Mouse (Mus musculus): ENCODE measurements around the gene Agxt2.

Agxt2 gene

DNA sequence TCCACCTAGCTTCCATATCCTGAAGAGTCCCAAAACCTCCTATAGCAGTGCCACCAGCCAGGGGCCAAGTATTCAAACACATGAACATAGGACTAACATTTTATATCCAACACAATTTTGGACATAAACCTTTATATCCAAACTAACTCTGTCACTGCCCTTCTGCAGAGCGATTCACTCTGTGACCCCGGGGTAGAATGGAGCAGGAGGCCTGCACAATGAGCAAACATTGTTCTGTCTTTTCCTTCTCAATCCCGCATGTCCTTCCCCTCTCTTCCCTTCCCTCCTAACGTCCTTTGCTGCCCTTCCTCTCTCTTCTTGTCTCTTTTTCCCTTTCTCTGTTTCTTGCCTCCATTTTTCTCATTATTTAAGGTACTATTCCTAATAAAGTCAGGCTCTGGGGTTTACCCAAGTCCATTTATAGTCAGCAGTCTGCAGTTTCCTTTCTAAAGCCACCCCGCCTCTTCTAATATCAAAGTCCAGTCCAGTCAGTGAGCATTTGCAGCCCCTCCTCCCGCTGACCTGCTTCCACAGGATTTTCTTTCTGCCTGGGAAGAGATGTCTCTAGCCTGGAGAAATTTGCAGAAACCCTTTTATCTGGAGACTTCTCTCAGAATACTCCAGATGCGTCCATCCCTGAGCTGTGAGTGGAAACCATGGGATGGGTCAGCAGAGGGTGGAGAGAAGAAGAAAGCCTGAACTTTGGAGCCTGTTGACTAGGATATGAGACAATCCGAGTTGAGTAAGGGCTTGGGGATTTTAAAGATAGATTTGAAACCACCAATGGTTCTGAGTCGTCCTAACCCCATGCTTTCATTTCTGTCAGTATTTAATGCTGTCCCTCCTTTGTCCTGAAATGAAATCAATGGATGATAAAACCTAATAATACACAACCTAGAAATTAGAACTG is at the start of gene Agxt2:
TSS of gene Agxt2 (plus strand) at position 494 of the 910 bp plus-strand sequence.
- no peak for DNase-seq (ENCODE audit: low read depth)

DNA sequence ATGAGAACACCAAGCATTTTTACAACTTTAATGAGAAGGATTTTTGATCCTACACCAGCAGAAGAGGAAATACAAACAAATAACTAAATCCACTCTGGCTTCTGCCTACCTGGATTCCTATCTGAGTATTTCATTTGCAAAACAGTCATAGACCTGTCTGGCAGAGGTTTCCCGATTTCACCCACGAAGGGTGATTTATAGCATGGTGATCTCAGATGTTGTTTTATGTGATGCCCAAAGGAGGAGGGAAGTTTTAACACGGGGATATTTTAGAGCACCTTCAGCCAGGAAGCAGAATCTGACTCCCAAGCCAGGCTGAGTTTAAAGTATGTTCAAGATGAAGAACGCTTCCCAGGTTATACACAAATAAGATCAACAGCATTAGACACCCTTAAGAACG is 46.5 kb upstream of the Agxt2 start:
- no peak for DNase-seq (ENCODE audit: low read depth)

DNA sequence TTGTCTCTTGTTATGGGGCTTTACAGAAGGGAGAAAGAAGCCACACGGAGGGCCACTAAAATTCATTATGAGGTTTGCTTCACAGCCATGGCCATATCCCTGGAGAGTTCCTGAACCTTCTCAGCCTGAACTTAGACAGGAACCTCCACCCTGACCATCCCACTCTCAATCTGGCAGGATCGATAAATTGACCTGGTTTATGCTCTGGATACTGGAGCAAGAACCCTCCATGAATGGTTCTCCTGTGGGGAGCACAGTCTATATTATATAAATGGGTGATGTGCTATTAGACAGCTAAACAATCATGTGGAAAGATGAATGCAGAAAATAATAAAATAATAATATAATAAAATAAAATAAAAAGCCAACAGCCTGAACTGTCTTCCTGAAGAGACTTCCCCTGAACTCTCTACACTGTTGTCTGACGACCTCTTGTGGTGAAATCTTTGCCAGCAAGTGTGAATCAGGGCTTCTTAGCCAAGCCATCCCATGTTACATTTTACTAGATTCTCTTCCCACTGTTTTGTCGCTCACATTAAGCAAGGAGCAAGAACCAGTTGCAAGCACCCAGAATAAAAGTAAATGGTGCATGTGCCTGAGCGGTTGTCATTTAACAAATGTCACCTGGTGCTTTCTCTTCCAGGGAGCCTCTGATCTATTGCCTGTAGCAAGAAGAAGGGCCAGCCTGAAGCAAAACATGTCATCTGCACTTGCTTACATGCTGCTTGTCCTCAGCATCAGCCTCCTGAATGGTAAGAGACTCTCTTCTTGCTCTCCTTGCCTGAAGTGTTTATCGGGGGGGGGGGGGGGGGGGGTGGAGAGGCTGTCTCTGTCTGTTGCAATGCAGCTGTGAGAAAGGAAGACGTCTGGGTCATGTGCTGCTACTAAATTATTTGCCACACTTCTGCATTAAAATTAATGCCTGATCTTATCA is 44.5 kb upstream of the Agxt2 start:
- peak; percentile 1 for DNase-seq (ENCODE audit: low read depth)

DNA sequence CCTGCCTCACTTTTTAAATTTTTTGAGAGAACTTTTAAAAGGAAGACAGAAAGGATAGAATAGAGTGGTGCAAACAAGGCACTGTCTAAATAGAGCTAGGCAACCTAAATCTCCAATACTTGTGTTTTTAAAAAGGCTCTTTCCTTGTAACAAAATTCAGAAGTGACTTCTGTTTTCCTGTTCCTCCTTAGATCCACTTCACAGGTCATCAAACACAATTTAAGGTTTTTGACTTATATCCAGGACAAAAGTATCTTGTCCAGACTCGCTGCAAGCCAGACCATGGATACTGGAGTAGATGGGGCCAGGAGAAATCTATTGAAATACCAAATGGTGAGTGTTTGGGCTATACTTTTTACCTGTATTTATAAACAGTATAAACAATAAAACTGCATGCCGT is 33.3 kb upstream of the Agxt2 start, which contains the start of gene Gm21973:
TSS of gene Gm21973 (plus strand) at position 301 of the 400 bp plus-strand sequence.
- DNase-seq (ENCODE audit: low read depth) = no peak

DNA sequence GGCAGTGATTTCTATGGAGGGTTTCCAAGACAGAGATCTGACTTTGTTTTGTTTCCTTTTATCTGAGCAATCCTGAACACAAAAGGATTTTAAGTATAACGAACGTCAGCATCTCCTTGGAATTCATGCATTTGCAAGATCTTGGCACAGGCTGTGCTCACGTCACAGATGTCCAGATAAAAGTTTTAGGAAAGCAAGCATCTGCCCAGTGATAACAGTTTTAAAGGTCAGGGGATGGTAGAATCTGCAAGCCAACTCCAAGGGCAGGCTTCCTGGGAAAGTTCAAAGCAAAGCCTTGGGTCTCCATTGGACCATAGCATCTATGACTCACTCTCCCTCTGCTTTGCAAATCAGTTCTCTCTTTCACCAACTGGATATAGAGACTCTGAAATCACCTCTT is 27.7 kb upstream of the Agxt2 start:
- no peak for DNase-seq (ENCODE audit: low read depth)

DNA sequence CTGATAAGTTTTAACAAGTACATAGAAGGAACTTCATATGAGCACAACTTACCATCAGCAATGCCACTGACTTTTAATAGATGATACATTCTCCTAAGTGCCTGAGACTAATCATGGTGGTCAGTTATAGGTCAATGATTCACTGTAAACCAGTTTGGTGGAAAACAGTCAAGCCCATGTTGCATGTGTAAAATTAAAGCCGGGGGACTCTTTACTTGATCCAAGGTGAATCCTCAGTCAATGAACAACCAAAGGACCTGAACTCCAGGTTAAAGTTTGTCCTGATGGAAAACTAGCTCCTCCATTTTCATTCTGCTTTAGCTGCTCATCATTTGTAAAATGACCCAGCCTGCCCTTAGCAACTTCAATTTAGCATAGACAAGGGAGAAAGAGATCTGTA is 25.8 kb upstream of the Agxt2 start:
- no peak for DNase-seq (ENCODE audit: low read depth)

DNA sequence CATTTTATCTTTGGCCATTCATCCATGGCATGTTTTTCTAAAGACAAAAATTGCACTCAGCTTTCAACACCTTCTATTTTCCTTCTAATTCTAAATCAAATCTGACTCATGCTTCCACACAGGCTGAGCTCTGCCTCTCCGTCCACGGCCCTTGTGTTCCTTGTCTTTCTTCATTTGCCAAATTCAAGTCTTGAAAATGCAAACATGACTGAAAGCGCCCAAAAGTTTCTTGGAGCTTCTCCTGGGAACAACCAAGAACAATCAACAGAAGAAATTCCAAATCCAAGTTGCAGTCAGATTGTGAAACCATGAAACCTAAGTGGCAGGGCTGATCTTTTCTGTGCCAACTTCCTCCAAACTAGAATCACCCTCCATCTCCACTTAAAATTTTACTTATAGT is 19.7 kb upstream of the Agxt2 start:
- no peak for DNase-seq (ENCODE audit: low read depth)

DNA sequence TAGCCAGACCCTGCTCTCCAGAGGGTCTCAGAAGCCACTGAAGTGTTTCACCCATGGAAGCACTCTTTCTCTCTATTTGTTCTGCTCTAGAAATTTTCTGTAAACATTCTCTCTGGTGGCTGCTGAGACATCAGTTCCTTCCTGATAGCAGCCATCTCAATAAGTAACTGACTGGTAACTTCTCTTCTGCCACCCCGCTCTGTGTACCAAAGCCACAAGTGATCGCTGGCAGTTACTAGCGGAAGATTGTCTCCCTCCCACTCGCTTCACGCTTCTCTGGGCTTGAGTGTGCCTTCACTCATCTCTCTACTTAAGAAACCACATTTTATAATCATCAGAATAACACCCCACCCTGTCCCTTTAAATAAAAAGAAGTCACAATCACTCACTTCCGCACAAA is 11.3 kb upstream of the Agxt2 start:
- DNase-seq (ENCODE audit: low read depth) = no peak

DNA sequence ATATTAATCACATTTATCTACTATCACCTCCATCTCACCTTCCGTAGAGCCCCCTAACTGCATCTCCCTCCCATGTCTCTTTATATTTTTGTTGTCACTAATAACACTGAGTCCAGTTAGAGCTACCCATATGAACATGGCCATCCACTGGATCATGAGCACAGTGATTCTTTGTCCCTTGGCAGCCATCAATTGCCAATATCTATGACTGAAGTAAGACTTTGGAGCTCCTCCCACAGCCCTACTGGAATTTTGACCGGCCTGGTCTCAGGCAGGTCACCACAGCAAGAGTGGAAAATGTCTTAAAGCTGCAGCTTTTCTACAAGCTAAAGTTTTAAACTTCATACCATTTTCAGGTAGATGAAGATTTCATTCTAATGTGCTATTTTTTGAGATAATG is 8.0 kb downstream of the Agxt2 start:
- no peak for DNase-seq (ENCODE audit: low read depth)

DNA sequence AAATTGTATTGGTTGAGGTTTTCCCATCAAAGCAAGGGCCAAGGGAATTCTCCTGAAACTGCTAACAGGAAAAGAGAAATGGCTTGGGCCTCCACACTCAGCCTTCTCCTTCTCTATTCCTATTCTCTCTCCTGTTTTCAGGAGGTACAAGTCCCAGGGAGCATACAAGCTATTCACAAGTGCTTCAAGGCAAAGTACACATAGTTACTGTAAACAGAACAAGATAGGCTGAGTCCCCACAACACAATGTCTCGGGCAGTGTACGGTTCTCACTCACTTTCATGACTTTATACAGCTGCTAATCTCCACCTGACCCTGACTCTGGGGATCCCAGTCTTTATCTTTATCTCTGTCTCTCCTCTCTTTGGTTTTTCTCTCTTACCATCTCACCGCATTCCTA is 17.1 kb downstream of the Agxt2 start:
- DNase-seq (ENCODE audit: low read depth) = no peak

DNA sequence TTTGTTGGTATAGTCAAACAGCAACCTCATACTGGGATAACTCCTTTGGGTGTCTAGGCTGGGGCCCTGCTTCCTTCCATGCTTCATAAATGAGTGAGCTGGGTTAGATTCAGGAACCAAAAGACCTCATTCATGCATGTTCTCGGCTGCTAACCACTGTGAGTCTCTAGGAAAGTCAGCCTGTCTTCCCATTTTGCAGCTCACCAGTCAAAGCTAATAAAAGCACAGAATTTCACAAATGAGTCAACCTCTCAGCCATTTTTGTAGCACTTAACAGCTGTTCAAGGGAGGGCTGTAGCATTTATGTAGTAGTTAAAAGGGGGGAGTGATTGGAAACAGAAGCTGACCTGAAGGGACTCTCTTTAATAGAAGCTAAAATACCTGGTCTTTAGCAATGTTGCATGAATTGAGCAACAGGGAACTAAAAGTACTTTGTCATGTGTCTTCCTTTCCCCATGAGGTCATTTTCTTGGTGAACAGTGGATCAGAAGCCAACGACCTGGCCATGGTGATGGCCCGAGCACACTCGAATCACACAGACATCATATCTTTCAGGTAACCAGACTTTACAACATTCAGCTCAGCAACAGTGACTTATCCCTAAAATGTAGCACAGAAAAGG is 20.1 kb downstream of the Agxt2 start:
- no peak for DNase-seq (ENCODE audit: low read depth)

DNA sequence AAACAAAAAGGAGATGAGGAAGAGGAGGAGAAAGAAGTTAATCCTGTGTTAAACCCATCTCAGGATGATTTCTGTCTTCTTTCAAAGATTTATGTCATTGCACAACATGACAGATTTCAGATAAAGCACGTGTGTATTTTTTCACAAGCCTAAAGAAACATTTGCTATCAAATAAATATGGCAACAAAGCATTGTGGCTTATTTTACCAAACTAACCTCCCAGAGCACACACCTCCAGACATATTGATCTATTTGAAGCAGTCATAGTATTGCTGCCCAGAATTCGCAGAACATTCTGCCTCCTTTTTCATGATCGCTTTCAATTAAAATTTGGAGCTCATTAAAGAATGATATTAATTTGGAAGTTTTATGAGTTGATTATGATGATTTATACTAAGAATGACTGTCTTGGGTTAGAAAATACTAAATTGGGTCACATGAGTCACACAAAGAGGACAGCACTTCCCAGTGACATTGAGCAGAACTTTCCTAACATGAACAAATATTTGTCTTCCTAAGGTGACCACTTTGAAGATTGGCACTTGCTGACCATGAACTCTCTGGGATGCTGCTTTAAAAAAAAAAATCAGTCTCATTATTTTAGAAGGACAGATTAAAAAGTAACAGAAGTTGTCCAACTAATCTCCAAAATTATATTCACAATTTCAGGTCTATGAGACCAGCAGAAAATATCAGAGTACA is 21.6 kb downstream of the Agxt2 start:
- DNase-seq (ENCODE audit: low read depth) = no peak

DNA sequence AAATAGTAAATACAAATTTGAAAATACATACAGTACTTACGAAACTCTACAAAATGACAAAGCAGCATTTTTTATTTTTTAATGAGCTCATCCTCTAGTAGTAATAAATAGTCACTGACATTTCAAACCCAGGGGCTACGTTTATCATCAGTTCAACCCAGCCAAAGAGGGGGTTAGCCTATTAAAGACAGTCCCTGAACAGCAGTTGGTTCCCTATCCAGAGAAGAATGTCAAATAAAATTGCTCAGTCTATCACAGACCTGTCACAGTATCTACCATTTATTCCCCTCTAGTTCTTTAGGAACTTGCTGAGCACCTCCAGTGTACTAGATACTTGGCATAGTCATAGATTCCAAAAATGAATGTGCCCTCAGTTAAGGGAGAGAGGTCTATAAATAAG is 28.9 kb downstream of the Agxt2 start:
- DNase-seq (ENCODE audit: low read depth) = no peak

DNA sequence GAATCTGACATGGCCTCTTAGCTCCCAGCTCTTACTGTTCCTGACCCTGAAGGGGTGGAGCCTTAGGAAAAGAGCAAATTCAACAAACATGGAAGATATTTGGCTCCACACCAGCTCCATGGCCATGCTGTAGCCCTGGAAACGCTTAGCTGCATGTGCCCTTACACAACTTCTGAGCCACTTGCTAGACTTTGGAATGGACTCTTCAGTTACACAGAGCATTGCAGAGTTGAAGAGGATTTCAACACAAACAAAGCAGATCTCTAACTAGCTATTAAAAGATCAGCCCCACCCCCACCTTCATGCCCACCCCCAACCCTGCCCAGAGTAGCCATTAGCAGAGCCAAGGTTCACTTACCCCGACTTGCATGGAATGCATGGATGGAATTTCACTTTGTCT is 41.5 kb downstream of the Agxt2 start:
- no peak for DNase-seq (ENCODE audit: low read depth)

DNA sequence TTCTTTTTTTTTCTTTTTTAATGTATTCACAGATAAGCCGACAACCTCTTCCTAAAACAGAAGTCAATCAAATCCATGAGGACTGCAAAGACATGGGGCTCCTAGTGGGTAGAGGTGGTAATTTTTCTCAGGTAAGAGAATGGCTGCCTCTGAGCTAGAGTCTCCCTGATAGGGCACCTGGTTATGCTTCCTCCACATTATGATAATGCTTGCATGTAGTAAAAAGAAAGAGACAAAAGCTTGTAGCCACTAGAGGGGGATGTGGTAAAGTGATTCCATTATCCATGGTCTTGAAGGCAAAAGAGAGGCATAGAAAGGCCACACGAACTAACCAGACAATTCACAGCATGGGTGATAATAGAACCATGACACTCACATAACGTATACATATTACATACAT is 42.1 kb downstream of the Agxt2 start:
- peak; percentile 6 for DNase-seq (ENCODE audit: low read depth)

DNA sequence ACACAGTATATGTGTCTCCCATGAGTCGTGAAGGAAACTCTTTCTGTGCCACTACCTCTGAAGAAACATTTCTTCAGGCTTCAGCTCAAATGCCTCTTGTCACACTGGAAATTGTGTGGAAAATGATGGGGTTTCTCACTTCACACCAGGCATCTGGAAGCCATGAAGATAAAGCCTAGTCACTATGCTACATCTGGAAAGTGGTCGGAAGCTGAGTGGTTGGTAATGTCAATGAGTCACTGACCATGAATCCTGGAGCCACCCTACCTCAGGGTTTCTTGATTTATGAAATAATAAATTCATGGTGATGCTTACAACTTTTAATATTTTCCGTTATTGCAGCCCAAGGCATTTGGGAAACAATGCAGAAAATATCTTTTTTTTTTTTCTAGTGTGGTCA is 51.5 kb downstream of the Agxt2 start:
- DNase-seq (ENCODE audit: low read depth) = no peak

DNA sequence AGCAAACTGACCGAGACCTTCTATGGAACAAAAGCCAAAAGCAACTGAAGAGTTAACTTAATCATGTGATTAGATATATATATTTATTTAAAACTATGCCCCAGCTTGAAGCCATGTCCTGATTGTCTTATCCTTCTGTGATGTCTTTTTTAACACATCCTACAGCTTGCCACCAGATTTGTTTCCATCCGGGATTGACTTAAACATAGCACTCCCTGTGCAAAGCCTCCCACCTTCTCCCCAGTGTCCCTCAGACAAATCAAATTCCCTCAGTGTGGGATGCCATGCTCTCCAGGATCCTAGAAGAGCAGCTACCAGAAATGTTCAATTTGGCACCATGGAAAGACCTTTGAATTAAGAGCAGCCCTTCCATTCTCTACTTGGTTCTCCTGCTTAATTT is 52.5 kb downstream of the Agxt2 start:
- no peak for DNase-seq (ENCODE audit: low read depth)

DNA sequence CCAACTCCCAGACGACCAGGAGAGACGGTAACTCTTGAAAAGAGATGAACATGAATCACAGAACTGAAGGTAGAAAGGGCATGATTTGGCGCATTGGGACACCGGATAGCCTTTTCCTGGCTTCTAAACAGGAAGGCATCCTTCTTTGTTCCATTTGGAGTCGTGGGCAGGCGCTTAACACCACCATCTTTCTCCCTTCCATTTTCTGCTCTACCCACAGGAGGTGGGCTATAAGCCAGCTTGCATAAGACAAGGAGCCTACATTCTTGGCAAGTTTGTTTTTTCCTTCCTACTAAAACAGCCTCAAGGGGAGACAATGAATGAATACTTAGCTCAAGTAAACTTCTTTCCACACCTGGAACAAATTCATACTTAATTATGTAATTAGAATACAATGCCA is 55.3 kb downstream of the Agxt2 start:
- DNase-seq (ENCODE audit: low read depth) = no peak

DNA sequence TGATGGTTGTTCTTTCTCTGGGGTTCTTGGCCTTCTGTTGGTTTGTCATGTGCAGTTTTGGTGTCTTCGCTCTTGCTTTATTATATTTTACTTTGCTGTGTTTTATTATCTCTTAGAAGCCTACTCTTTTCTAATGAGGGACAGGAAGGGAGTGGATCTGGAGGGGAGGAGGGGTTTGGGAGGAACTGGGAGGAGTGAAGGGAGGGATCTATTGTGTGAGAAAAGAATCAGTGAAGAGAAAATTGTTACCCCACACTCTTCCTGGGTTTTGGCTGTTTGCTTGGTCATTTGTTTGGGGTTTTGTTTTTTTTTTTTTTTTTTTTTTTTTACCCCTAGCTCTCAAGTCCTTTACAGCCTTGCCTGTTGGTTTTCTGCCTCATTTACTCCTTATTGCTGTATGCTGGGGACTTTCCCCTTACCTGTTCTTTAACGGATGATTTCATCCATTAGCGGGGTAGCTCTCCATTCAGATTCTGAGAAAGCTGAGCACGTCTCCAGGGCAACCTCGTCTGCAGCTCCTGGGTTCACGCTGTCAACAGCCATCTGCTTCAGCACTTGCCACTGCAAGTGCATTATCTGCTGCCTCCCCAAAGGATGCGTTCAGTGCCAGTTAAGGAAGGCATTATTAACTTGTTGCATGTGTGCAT is 62.9 kb downstream of the Agxt2 start:
- no peak for DNase-seq (ENCODE audit: low read depth)

DNA sequence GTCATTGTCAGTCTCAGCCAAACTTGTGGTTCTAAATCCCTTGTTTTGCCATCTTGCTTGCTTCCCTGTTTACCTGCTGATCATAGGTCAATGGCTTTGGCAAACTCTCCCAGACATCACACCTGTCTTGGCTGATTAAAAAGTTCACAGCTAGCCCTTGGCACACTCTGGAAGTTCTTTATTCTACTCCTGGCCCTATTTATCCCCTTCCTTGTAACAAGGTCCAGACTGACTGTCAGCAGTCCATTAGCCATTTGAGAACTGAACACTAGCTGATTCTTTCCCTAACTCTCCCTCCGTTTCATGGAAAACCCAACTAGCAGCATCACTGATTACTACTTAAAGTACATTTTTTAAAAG is 63.4 kb downstream of the Agxt2 start:
- no peak for DNase-seq (ENCODE audit: low read depth)

DNA sequence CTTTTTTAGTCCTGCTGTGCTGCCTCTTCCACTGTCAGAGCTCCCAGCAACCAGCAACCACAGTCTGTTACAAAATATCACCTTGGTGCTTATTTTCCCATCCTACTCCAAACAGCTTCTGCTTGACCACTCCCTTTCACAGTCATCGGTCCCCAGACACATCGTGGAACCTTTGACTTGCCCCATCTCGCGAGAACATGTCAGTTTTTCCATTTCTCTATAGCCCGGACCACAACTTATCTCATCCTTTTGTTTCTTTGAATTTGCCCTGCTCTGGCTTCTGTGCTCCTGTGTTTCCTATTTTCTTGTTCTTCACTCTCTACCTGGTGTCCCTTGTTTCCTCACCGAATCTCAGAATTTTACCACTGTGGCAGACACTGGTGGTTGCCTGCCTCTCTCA is 67.8 kb downstream of the Agxt2 start:
- DNase-seq (ENCODE audit: low read depth) = no peak

Measured in c-Kit-positive CD71-positive TER-119-negative erythroid progenitor cells, embryonic 14.5 days (primary cell).